Mouse (Mus musculus) olfactory bulb, adult 2 months (tissue): Measurements from ENCODE around the gene Zfp345.

Experiments
- CTCF ChIP-seq: fragments of 200-500 bp; IDR thresholded peaks from 2 replicates; pipeline ENCODE4 v1.5.1; 2012; ENCODE audit warnings: low read depth, mild to moderate bottlenecking, low read length, moderate library complexity; ENCODE audit not compliant: insufficient read depth
- POLR2A ChIP-seq: fragments of 200-500 bp; IDR thresholded peaks from 2 replicates; pipeline ENCODE4 v1.6.1; 2012; ENCODE audit warnings: mild to moderate bottlenecking, low read depth, low read length, moderate library complexity; ENCODE audit not compliant: insufficient read depth

DNA sequence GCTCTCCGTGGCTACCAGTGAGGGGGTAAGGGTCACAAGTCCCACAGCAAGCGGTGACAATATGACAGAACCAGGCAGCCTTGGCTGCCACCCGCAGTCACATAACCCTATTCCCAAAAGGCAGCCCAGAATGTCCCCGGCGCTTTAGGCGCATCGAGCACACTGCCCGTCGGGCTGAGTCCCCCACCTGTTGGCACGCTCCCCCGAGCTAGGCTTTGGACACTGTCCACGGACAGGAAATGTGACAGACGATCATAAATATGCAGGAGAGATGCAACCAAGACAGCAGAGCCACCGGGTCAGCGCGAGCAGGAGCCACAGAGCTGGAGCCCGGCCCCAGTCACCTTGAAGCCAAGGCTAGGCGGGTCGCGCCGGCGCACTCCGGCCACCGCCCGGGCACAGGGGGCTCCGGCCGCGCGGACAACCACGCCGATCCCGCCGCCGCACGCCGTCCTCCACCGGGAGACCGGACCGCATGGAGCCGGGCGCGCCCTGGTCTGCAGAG lies 40.9 kb upstream of the Zfp345 start:
- no peak for TF ChIP-seq CTCF
- TF ChIP-seq POLR2A = no peak
